Mouse (Mus musculus) hindbrain, embryonic 15.5 days (tissue): ENCODE measurements around the gene Foxa3. TPM values are rescaled to one million over a fixed set of nuclear protein-coding genes. Genes with fewer than 3 reads are reported as not detected.
A peak's percentile ranks its signal among the peaks of the same experiment; 100 is the strongest.

ENCODE experiments used
- ATAC-seq: fragments of 200-750 bp; cut with Nextera tagmentation; 2 replicates; pipeline ENCODE4 v1.8.0; 2017; ENCODE audit warnings: low read depth, moderate number of reproducible peaks, moderate TSS enrichment; ENCODE audit not compliant: low FRiP score
- H3K27ac ChIP-seq: fragments of 300-500 bp; sonication (generic); replicated peaks from 2 replicates; pipeline ENCODE4 v1.5.1; 2015; ENCODE audit warnings: mild to moderate bottlenecking, inconsistent platforms
- H3K27me3 ChIP-seq: fragments of 300-500 bp; sonication (generic); 2 replicates; pipeline ENCODE4 v1.6.1; 2015; ENCODE audit warnings: control low read depth, inconsistent platforms
- H3K36me3 ChIP-seq: fragments of 300-500 bp; sonication (generic); 2 replicates; pipeline ENCODE4 v1.6.1; 2015; ENCODE audit warnings: control low read depth, inconsistent platforms
- H3K4me1 ChIP-seq: fragments of 300-500 bp; sonication (generic); replicated peaks from 2 replicates; pipeline ENCODE4 v1.6.1; 2015; ENCODE audit warnings: control low read depth, inconsistent platforms
- H3K4me2 ChIP-seq: fragments of 300-500 bp; sonication (generic); 2 replicates; pipeline ENCODE4 v1.6.1; 2015; ENCODE audit warnings: moderate library complexity, mild to moderate bottlenecking, inconsistent platforms
- H3K4me3 ChIP-seq: fragments of 300-500 bp; sonication (generic); 2 replicates; pipeline ENCODE4 v1.5.1; 2015; ENCODE audit warnings: mild to moderate bottlenecking, inconsistent platforms
- H3K9ac ChIP-seq: fragments of 300-500 bp; sonication (generic); 2 replicates; pipeline ENCODE4 v1.6.1; 2015; ENCODE audit warnings: inconsistent platforms
- H3K9me3 ChIP-seq: fragments of 300-500 bp; sonication (generic); 2 replicates; pipeline ENCODE4 v1.6.1; 2016; ENCODE audit warnings: control low read depth, inconsistent platforms
- WGBS: fragments of 180-500 bp; shearing (Covaris S2); methylation state at CpG from one replicate; pipeline ENCODE4 v1.1.7; 2015; 5-methylcytosine and 5-hydroxymethylcytosine counted together
- polyA plus RNA-seq: library from polyadenylated mRNA; unstranded; fragments of >200 nt; fragmentation: Nextera tagmentation; extraction: Ambion mirVana; gene quantifications from 2 replicates; pipeline ENCODE4 v1.2.1, GENCODE M21; 2015

Foxa3 gene
- polyA plus RNA-seq, 1 experiment from 2014 or later, result not detected

- peaks cover 17% of the 10 kb centered on the region for H3K4me1 ChIP-seq
Observed at GRCm38 (mm10) chr7:19024096-19024506, 763 bp upstream of the Foxa3 start, which contains the start of gene Sympk. TSS of gene Sympk (plus strand) at chr7:19024377.

DNA sequence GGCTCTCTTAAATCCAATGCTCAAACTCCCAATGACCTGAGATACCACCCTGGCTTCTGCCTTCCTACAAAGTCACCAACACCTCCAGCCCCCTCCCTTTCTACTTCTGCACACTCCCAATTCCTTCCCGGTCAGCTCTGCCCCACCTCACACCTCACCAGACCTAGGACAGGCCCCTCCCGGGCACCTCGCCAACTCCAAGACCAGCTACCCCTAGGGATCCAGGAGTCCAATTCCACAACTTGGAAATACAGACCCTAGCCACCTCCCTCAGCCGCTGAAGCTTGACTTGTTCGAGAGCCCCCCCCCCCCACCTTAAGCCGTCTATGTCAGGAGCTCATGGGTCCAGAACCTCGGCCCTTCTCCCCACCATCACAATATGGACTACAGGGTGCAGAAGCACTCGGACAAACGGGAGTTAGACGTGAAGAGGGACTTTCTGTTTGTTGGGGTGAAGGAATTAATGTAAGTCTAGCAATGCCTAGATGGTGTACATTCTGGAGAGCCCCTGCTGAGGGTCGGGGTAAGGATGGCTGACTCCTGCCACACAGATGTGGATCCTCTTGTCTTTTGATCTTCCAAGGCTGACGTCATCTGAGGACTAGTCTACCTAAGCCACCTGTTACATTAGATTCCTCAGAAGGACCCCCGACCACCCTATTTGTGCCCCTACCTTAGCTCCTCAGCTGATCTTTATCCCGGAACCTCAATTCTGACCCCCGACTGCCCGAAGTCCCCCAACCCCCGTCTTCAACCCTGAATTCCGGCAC is 964 bp downstream of the Foxa3 start:
- Histone ChIP-seq H3K9ac (no peak overlapping the region), H3K4me2 (no peak overlapping the region), H3K27ac (no peak overlapping the region), H3K27me3 (peaks cover 41% of the 10 kb centered on the region), H3K36me3 (no peaks in the 10 kb centered on the region), H3K4me1 (peaks cover 17% of the 10 kb centered on the region), H3K4me3 (no peak overlapping the region), H3K9me3 (no peaks in the 10 kb centered on the region)
- 65% methylated on average over 18 of the region's 18 CpGs for WGBS
- ATAC-seq, result no peak

More at GRCm38 (mm10) chr7:19024096-19024506, 763 bp upstream of the Foxa3 start, which contains the start of gene Sympk:
- no peaks in the 10 kb centered on the region for H3K9me3 ChIP-seq
- ATAC-seq, result peak; percentile 95
- H3K9ac ChIP-seq, result peak within 1 kb of the TSS; percentile 81
- under 1% methylated on average over 41 of the region's 50 CpGs for WGBS
- H3K27ac ChIP-seq, result peak within 1 kb of the TSS; percentile 66
- H3K36me3 ChIP-seq, result peaks cover under 1% of the 10 kb centered on the region
- H3K4me2 ChIP-seq, result peak within 1 kb of the TSS; percentile 64
- peak within 1 kb of the TSS; percentile 81 for H3K4me3 ChIP-seq
- peaks cover 41% of the 10 kb centered on the region for H3K27me3 ChIP-seq

GRCm38 (mm10) chr7:19021048-19021447 is 2.3 kb downstream of the Foxa3 start:
- no peak overlapping the region for H3K4me2 ChIP-seq
- 32% methylated on average over 8 of the region's 8 CpGs for WGBS

GRCm38 (mm10) chr7:19017909-19018308 is 5.4 kb downstream of the Foxa3 start:
- no peak overlapping the region for H3K4me3 ChIP-seq
- H3K9me3 ChIP-seq, result no peaks in the 10 kb centered on the region
- no peak overlapping the region for H3K4me2 ChIP-seq
- ATAC-seq, result no peak
- peaks cover 31% of the 10 kb centered on the region for H3K27me3 ChIP-seq
- no peak overlapping the region for H3K9ac ChIP-seq
- no peaks in the 10 kb centered on the region for H3K36me3 ChIP-seq
- 86% methylated on average over 7 of the region's 7 CpGs for WGBS
- no peak overlapping the region for H3K27ac ChIP-seq
- no peaks in the 10 kb centered on the region for H3K4me1 ChIP-seq

More at GRCm38 (mm10) chr7:19021048-19021447, 2.3 kb downstream of the Foxa3 start:
- H3K27ac ChIP-seq, result no peak overlapping the region
- peaks cover 41% of the 10 kb centered on the region for H3K27me3 ChIP-seq
- no peak for ATAC-seq
- no peak overlapping the region for H3K9ac ChIP-seq
- H3K36me3 ChIP-seq, result no peaks in the 10 kb centered on the region
- no peak overlapping the region for H3K4me3 ChIP-seq
- H3K9me3 ChIP-seq, result no peaks in the 10 kb centered on the region
- peaks cover 16% of the 10 kb centered on the region for H3K4me1 ChIP-seq

DNA sequence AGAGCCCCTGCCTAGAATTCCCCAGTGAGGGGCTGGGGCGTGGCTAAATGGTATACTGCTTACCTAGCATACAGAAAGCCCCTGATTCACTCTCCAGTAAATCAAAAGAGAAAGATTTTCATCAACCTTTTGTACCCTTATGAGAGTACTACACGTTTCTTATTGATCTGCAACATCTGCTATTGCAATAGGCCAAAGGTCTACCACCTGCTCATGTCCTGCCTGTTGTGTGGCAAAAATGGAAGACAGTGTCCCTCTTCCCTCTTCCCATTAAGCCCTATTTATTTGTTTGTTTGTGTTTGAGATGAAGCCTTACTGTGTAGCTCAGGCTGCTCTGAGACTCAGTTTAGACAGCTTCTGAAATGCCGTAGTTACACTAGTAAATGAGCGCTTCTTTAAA is 7.3 kb downstream of the Foxa3 start:
- no peak overlapping the region for H3K27ac ChIP-seq
- H3K27me3 ChIP-seq, result peaks cover 13% of the 10 kb centered on the region
- no peak overlapping the region for H3K4me2 ChIP-seq
- peaks cover 8% of the 10 kb centered on the region for H3K4me1 ChIP-seq
- no peak for ATAC-seq
- H3K4me3 ChIP-seq, result no peak overlapping the region
- no peak overlapping the region for H3K9ac ChIP-seq
- WGBS, result 94% methylated on average over 4 of the region's 4 CpGs
- no peaks in the 10 kb centered on the region for H3K9me3 ChIP-seq
- no peaks in the 10 kb centered on the region for H3K36me3 ChIP-seq

- no peak for ATAC-seq
- H3K4me1 ChIP-seq, result peaks cover 8% of the 10 kb centered on the region
- H3K27me3 ChIP-seq, result peaks cover under 1% of the 10 kb centered on the region; the same call in 1 of the 2 replicates
- H3K4me2 ChIP-seq, result no peak overlapping the region
- H3K9ac ChIP-seq, result no peak overlapping the region
- no peaks in the 10 kb centered on the region for H3K36me3 ChIP-seq
- 69% methylated on average over 15 of the region's 15 CpGs for WGBS
- H3K9me3 ChIP-seq, result no peaks in the 10 kb centered on the region
- H3K27ac ChIP-seq, result no peak overlapping the region
- H3K4me3 ChIP-seq, result no peak overlapping the region
Observed at GRCm38 (mm10) chr7:19014452-19014851, 8.9 kb downstream of the Foxa3 start.

- Histone ChIP-seq H3K27me3 (no peaks in the 10 kb centered on the region), H3K9ac (no peak overlapping the region), H3K4me1 (peaks cover 8% of the 10 kb centered on the region), H3K4me3 (no peak overlapping the region), H3K36me3 (no peaks in the 10 kb centered on the region), H3K4me2 (no peak overlapping the region), H3K27ac (no peak overlapping the region), H3K9me3 (no peaks in the 10 kb centered on the region)
- ATAC-seq, result no peak
- 51% methylated on average over 2 of the region's 2 CpGs for WGBS
Observed at GRCm38 (mm10) chr7:19012882-19013281, 10.5 kb downstream of the Foxa3 start.

DNA sequence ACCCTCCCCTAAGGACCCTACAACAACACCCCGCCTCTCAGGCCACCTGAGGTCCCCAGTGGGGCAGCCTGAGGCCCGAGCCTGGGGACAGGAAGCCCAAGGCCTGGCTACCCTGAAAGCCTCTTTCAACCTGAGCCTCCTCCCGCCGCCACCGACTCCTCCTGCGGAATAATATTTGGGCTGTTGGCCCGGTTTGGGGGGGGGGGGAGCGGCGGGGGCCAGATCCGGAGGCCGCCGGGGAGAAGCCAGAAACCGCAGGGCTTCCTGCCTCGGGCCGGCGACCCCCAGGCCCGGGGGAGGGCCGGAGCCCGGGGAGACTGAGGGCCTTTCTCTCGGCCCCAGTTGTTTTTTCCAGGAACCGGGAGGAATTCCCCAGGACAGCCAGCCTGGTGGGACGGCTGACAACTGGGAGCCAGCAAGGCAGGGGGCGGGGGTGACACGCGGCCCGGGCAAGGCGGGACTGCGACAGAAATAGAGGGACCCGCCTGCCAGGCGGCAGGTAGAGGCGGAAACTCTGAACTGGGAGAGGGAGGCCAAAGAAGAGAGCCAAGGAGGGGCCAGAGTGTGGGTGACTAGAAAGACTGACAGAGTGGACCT is 11.2 kb downstream of the Foxa3 start:
- ATAC-seq, result no peak
- Histone ChIP-seq H3K9ac (peak overlapping the region; percentile 29; the same call in 1 of the 2 replicates), H3K4me1 (peaks cover 13% of the 10 kb centered on the region), H3K27ac (no peak overlapping the region), H3K4me2 (peak overlapping the region; percentile 52), H3K4me3 (peak overlapping the region; percentile 21; the same call in 1 of the 2 replicates), H3K27me3 (no peaks in the 10 kb centered on the region), H3K36me3 (peaks cover under 1% of the 10 kb centered on the region), H3K9me3 (no peaks in the 10 kb centered on the region)
- WGBS, result 3% methylated on average over 27 of the region's 31 CpGs

- Histone ChIP-seq H3K9ac (no peak overlapping the region), H3K4me3 (no peak overlapping the region), H3K4me2 (no peak overlapping the region), H3K9me3 (no peaks in the 10 kb centered on the region), H3K4me1 (peaks cover 28% of the 10 kb centered on the region), H3K36me3 (peaks cover 10% of the 10 kb centered on the region), H3K27ac (no peak overlapping the region), H3K27me3 (no peaks in the 10 kb centered on the region)
- no peak for ATAC-seq
- 80% methylated on average over 7 of the region's 7 CpGs for WGBS
Observed at GRCm38 (mm10) chr7:19010581-19010980, 12.8 kb downstream of the Foxa3 start.

DNA sequence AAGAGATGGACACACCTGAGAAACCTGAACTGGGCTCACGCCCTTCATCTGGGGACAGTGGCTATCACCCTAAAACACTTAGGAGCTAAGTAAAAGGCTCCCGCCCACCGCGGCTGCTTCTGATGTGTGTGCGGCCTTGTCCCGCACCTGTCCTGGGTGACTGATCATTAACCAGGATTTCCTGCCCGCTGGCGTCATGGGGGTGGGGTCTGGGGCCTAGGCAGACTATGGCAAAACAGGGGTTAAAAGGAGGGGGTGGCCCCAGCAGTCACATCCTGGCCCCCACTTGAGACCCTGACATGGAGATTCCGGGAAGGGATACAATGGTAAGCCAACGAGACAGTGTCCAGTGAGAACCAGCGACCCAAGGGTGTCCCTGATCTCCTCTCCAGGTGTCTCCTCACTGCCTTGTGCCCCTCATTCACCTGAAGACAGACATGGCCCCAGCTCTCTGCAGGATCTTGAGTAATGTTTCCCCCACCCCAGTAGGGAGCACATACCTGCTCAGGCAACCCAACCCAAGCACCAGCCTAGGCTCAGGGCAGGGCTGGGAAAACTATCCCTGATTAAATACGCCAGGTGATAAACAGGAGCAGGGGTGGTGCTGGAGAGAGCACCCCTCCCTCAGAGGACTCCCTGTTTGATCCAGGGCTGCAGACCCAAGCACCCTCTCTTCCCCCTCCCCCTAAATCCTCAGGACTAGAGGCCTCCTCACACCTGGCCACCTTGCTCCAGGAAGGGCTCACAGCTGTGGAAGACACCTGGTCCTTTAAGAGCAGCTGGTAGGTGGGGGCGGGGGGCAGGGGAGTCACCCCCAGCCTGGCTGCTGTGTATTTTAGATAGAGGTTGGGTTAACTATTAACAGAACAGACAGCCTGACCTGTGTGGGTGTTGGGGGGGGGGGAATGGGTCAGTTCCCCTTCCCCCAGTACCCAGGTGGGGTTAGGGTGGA is 16.0 kb downstream of the Foxa3 start:
- WGBS, result 77% methylated on average over 13 of the region's 13 CpGs
- 0 out of 2 replicates have a peak overlapping the region, but pooled peaks have one; percentile 97 for H3K4me2 ChIP-seq

DNA sequence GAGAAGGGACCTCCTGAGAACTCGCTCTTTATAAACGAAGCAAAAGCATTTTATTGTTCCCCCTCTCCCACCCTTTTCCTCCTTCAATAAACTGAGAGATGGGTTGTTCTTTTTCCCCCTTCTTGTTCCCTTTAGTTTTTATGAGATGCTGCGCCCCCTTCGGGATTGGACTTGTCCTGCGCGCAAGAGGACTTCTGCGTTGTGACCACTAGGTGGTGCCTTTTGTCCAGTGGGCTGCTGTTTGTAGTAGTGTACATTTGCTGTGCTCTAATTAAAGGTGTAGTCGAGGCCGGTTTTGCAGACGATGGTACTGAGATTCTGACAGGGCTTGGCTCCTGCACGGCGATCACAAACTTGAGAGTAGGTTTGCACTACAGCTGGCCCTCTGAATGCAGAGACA is 16.9 kb downstream of the Foxa3 start:
- Histone ChIP-seq H3K9ac (no peak overlapping the region), H3K4me2 (peak overlapping the region; percentile 97; the same call in 1 of the 2 replicates), H3K27me3 (no peaks in the 10 kb centered on the region), H3K4me3 (0 out of 2 replicates have a peak overlapping the region, but pooled peaks have one; percentile 11), H3K4me1 (peaks cover 45% of the 10 kb centered on the region), H3K27ac (no peak overlapping the region), H3K36me3 (peaks cover 13% of the 10 kb centered on the region), H3K9me3 (no peaks in the 10 kb centered on the region)
- WGBS, result 7% methylated on average over 12 of the region's 12 CpGs
- no peak for ATAC-seq

More for the DNA sequence above, 16.0 kb downstream of the Foxa3 start:
- H3K27ac ChIP-seq, result no peak overlapping the region
- no peak overlapping the region for H3K4me3 ChIP-seq
- ATAC-seq, result no peak
- no peaks in the 10 kb centered on the region for H3K27me3 ChIP-seq
- peaks cover 46% of the 10 kb centered on the region for H3K4me1 ChIP-seq
- H3K9ac ChIP-seq, result no peak overlapping the region
- peaks cover 13% of the 10 kb centered on the region for H3K36me3 ChIP-seq
- H3K9me3 ChIP-seq, result no peaks in the 10 kb centered on the region
